Mouse (Mus musculus): ENCODE measurements around the gene Nav2. TPM values are rescaled to one million over a fixed set of nuclear protein-coding genes. Genes with fewer than 3 reads are reported as not detected.

Nav2 gene
- polyA plus RNA-seq, 1 experiment, result 4.4 TPM

- WGBS, result 89% methylated on average over 7 of the region's 7 CpGs
Measured at GRCm38 (mm10) chr7:49252444-49252843, 343.9 kb downstream of the Nav2 start.

GRCm38 (mm10) chr7:49252902-49253301, 344.4 kb downstream of the Nav2 start:
- DNase-seq (ENCODE audit: low read depth, low spot score), result no peak
- 70% methylated on average over 6 of the region's 6 CpGs for WGBS

More at GRCm38 (mm10) chr7:49252444-49252843, 343.9 kb downstream of the Nav2 start:
- no peak for DNase-seq (ENCODE audit: low read depth, low spot score)

GRCm38 (mm10) chr7:49255053-49255452, 346.5 kb downstream of the Nav2 start:
- WGBS, result 94% methylated on average over 5 of the region's 5 CpGs
- no peak for DNase-seq (ENCODE audit: low read depth, low spot score)

GRCm38 (mm10) chr7:49257234-49257906, 348.9 kb downstream of the Nav2 start:
- 70% methylated on average over 13 of the region's 13 CpGs for WGBS
- no peak for DNase-seq (ENCODE audit: low read depth, low spot score)

GRCm38 (mm10) chr7:49258088-49258487, 349.6 kb downstream of the Nav2 start:
- no peak for DNase-seq (ENCODE audit: low read depth, low spot score)
- whole genome bisulfite sequencing, result 68% methylated on average over 6 of the region's 6 CpGs

GRCm38 (mm10) chr7:49261941-49262511, 353.5 kb downstream of the Nav2 start:
- whole genome bisulfite sequencing, result 72% methylated on average over 13 of the region's 13 CpGs

GRCm38 (mm10) chr7:49266422-49266821, 357.9 kb downstream of the Nav2 start:
- no peak for DNase-seq (ENCODE audit: low read depth, low spot score)
- WGBS, result 60% methylated on average over 6 of the region's 6 CpGs

More at GRCm38 (mm10) chr7:49261941-49262511, 353.5 kb downstream of the Nav2 start:
- no peak for DNase-seq (ENCODE audit: low read depth, low spot score)

- WGBS, result 76% methylated on average over 12 of the region's 12 CpGs
- no peak for DNase-seq (ENCODE audit: low read depth, low spot score)
Measured at GRCm38 (mm10) chr7:49267621-49268325, 359.3 kb downstream of the Nav2 start.

- WGBS, result 75% methylated on average over 9 of the region's 9 CpGs
- no peak for DNase-seq (ENCODE audit: low read depth, low spot score)
Measured at GRCm38 (mm10) chr7:49268401-49268921, 359.9 kb downstream of the Nav2 start.

- WGBS, result 81% methylated on average over 11 of the region's 11 CpGs
- DNase-seq (ENCODE audit: low read depth, low spot score), result no peak
Measured at GRCm38 (mm10) chr7:49270855-49271254, 362.3 kb downstream of the Nav2 start.

- peak; percentile 43 for DNase-seq (ENCODE audit: low read depth, low spot score)
- WGBS, result 41% methylated on average over 16 of the region's 16 CpGs
Measured at GRCm38 (mm10) chr7:49272445-49273439, 364.2 kb downstream of the Nav2 start.

- no peak for DNase-seq (ENCODE audit: low read depth, low spot score)
- WGBS, result 83% methylated on average over 13 of the region's 13 CpGs
Measured at GRCm38 (mm10) chr7:49273907-49274656, 365.6 kb downstream of the Nav2 start.

GRCm38 (mm10) chr7:49274676-49275075, 366.2 kb downstream of the Nav2 start:
- WGBS, result 88% methylated on average over 8 of the region's 8 CpGs
- DNase-seq (ENCODE audit: low read depth, low spot score), result no peak

- no peak for DNase-seq (ENCODE audit: low read depth, low spot score)
- WGBS, result 49% methylated on average over 8 of the region's 8 CpGs
Measured at GRCm38 (mm10) chr7:49276163-49276562, 367.6 kb downstream of the Nav2 start.

GRCm38 (mm10) chr7:49277685-49278084, 369.2 kb downstream of the Nav2 start:
- DNase-seq (ENCODE audit: low read depth, low spot score), result no peak
- 87% methylated on average over 4 of the region's 4 CpGs for WGBS

- DNase-seq (ENCODE audit: low read depth, low spot score), result no peak
- 60% methylated on average over 2 of the region's 2 CpGs for WGBS
Measured at GRCm38 (mm10) chr7:49278531-49278930, 370.0 kb downstream of the Nav2 start.

- no peak for DNase-seq (ENCODE audit: low read depth, low spot score)
- WGBS, result 76% methylated on average over 5 of the region's 5 CpGs
Measured at GRCm38 (mm10) chr7:49280427-49280826, 371.9 kb downstream of the Nav2 start.

- DNase-seq (ENCODE audit: low read depth, low spot score), result no peak
Measured at GRCm38 (mm10) chr7:49282446-49282845, 373.9 kb downstream of the Nav2 start.

More at GRCm38 (mm10) chr7:49282446-49282845, 373.9 kb downstream of the Nav2 start:
- 83% methylated on average over 7 of the region's 7 CpGs for WGBS

Measured in large intestine, adult 2 months (tissue).